Mouse (Mus musculus) kidney, adult 2 months (tissue): ENCODE results near the gene Zfp13. TPM values are rescaled to one million over a fixed set of nuclear protein-coding genes. Genes with fewer than 3 reads are reported as not detected.

Source experiments
- DNase-seq: peaks from one replicate; pipeline ENCODE4 v3.0.0; 2021
- H3K27ac ChIP-seq: fragments of 200-500 bp; 2 replicates; pipeline ENCODE4 v1.5.1; 2012; ENCODE audit warnings: low read depth, low read length, control low read depth, inconsistent platforms; ENCODE audit not compliant: insufficient read depth
- H3K27me3 ChIP-seq: fragments of 200-500 bp; replicated peaks from 2 replicates; pipeline ENCODE4 v1.6.1; 2012; ENCODE audit warnings: mild to moderate bottlenecking, moderate library complexity, low read length, inconsistent platforms; ENCODE audit not compliant: control insufficient read depth, insufficient read depth
- H3K36me3 ChIP-seq: fragments of 200-500 bp; 2 replicates; pipeline ENCODE4 v1.6.1; 2012; ENCODE audit warnings: mild to moderate bottlenecking, moderate library complexity, low read length, inconsistent platforms; ENCODE audit not compliant: control insufficient read depth, insufficient read depth
- H3K4me1 ChIP-seq: fragments of 200-500 bp; 2 replicates; pipeline ENCODE4 v1.6.1; 2011; ENCODE audit warnings: low read length; ENCODE audit not compliant: control insufficient read depth, insufficient read depth
- H3K4me3 ChIP-seq: fragments of 200-500 bp; 2 replicates; pipeline ENCODE4 v1.5.1; 2011; ENCODE audit warnings: mild to moderate bottlenecking, low read depth, low read length, control low read depth; ENCODE audit not compliant: insufficient read depth
- CTCF ChIP-seq: fragments of 200-500 bp; conservative IDR thresholded peaks from 2 replicates; pipeline ENCODE4 v1.5.1; 2011; ENCODE audit warnings: low read depth, mild to moderate bottlenecking, control low read depth, low read length, moderate library complexity, mixed read lengths; ENCODE audit not compliant: insufficient read depth, insufficient read length
- POLR2A ChIP-seq: fragments of 200-500 bp; IDR thresholded peaks from one replicate; pipeline ENCODE4 v1.6.1; 2011; ENCODE audit warnings: low read depth, low read length, control low read depth
- WGBS: fragments of 180-500 bp; shearing (Covaris S2); methylation state at CpG from one replicate; pipeline ENCODE4 v1.1.7; 2018; 5-methylcytosine and 5-hydroxymethylcytosine counted together
- polyA plus RNA-seq: library from polyadenylated mRNA; depleted of rRNA; stranded (reverse); fragments of >200 nt; gene quantifications from 2 replicates; pipeline ENCODE4 v1.2.3, GENCODE M21; 2012

Zfp13 gene
- polyA plus RNA-seq, 1 experiment = 7.9 TPM

- Histone ChIP-seq H3K27ac (no peak overlapping the region), H3K4me1 (no peaks in the 10 kb centered on the region), H3K4me3 (no peak overlapping the region), H3K36me3 (no peaks in the 10 kb centered on the region), H3K27me3 (no peaks in the 10 kb centered on the region)
- no peak for TF ChIP-seq POLR2A
- 83% methylated on average over 6 of the region's 6 CpGs for WGBS
- DNase-seq = no peak
These were observed 27.2 kb downstream of the Zfp13 start for GRCm38 (mm10) chr17:23572059-23572458.

GRCm38 (mm10) chr17:23571084-23571483 lies 28.2 kb downstream of the Zfp13 start:
- TF ChIP-seq POLR2A = no peak
- TF ChIP-seq CTCF = peak; percentile 34; the same call in 1 of the 2 replicates
- Histone ChIP-seq H3K27ac (no peak overlapping the region), H3K4me3 (no peak overlapping the region), H3K36me3 (no peaks in the 10 kb centered on the region), H3K27me3 (no peaks in the 10 kb centered on the region), H3K4me1 (no peaks in the 10 kb centered on the region)
- WGBS = 9% methylated on average over 5 of the region's 5 CpGs
- DNase-seq = no peak

- TF ChIP-seq CTCF = peak; percentile 86
- TF ChIP-seq POLR2A = no peak
- Histone ChIP-seq H3K27ac (no peak overlapping the region), H3K27me3 (no peaks in the 10 kb centered on the region), H3K36me3 (no peaks in the 10 kb centered on the region), H3K4me1 (no peaks in the 10 kb centered on the region), H3K4me3 (no peak overlapping the region)
- DNase-seq = peak; percentile 63
- 29% methylated on average over 6 of the region's 6 CpGs for WGBS
These were observed 29.3 kb downstream of the Zfp13 start for GRCm38 (mm10) chr17:23570017-23570416.

- 41% methylated on average over 5 of the region's 5 CpGs for WGBS
- DNase-seq = no peak
- Histone ChIP-seq H3K4me1 (no peaks in the 10 kb centered on the region; the same call in 1 of the 2 replicates), H3K27me3 (no peaks in the 10 kb centered on the region), H3K27ac (no peak overlapping the region), H3K36me3 (no peaks in the 10 kb centered on the region), H3K4me3 (no peak overlapping the region)
- TF ChIP-seq POLR2A (no peak), CTCF (no peak)
These were observed 30.9 kb downstream of the Zfp13 start for GRCm38 (mm10) chr17:23568370-23568769.

- Histone ChIP-seq H3K4me3 (no peak overlapping the region), H3K27ac (no peak overlapping the region), H3K27me3 (no peaks in the 10 kb centered on the region), H3K4me1 (no peaks in the 10 kb centered on the region; the same call in 1 of the 2 replicates), H3K36me3 (no peaks in the 10 kb centered on the region)
- TF ChIP-seq POLR2A (no peak), CTCF (peak; percentile 48)
- WGBS = 44% methylated on average over 5 of the region's 5 CpGs
- DNase-seq = no peak
These were observed 32.5 kb downstream of the Zfp13 start for GRCm38 (mm10) chr17:23566787-23567186.

- no peaks in the 10 kb centered on the region for H3K36me3 ChIP-seq
- no peak for TF ChIP-seq POLR2A
- TF ChIP-seq CTCF = no peak
- no peaks in the 10 kb centered on the region for H3K27me3 ChIP-seq
- peak overlapping the region; percentile 5; the same call in 1 of the 2 replicates for H3K27ac ChIP-seq
- WGBS = 1% methylated on average over 8 of the region's 8 CpGs
- peak overlapping the region; percentile 59 for H3K4me3 ChIP-seq
- no peaks in the 10 kb centered on the region; the same call in 1 of the 2 replicates for H3K4me1 ChIP-seq
- DNase-seq = no peak
These were observed 34.9 kb downstream of the Zfp13 start for GRCm38 (mm10) chr17:23564368-23564715.

- Histone ChIP-seq H3K27ac (peak within 1 kb of the TSS; percentile 65), H3K27me3 (no peaks in the 10 kb centered on the region), H3K36me3 (no peaks in the 10 kb centered on the region), H3K4me1 (no peaks in the 10 kb centered on the region; the same call in 1 of the 2 replicates), H3K4me3 (peak within 1 kb of the TSS; percentile 59)
- DNase-seq = peak; percentile 97
- TF ChIP-seq CTCF = no peak
- TF ChIP-seq POLR2A = peak; percentile 81
- under 1% methylated on average over 59 of the region's 59 CpGs for WGBS
These were observed 35.5 kb downstream of the Zfp13 start, which contains the start of gene Zfp213 for GRCm38 (mm10) chr17:23563595-23564367. Zfp213 (minus strand) TSS chr17:23564238.
